Mouse (Mus musculus): ENCODE results near the gene Ccnd3. TPM values are rescaled to one million over a fixed set of nuclear protein-coding genes. Genes with fewer than 3 reads are reported as not detected.
A peak's percentile ranks its signal among the peaks of the same experiment; 100 is the strongest.

Gene Ccnd3
- total and polyA plus RNA-seq, 3 experiments, result 143 to 568 TPM; not detected in 1

GRCm38 (mm10) chr17:47506042-47506441, 1.2 kb downstream of the Ccnd3 start:
- Histone ChIP-seq H3K36me3 (ENCODE audit: control insufficient read depth in 1 of 2, insufficient read depth in 2 of 2, low read length in 2 of 2) (peaks cover 0 to 16% of the 10 kb centered on the region in 2 experiments; a peak in 2 of 4 replicates), H3K27ac (ENCODE audit: control insufficient read depth, low read depth, low read length) (no peak overlapping the region), H3K9ac (ENCODE audit: control insufficient read depth, low read depth, low read length, poor library complexity, severe bottlenecking) (no peak overlapping the region), H3K4me1 (ENCODE audit: control insufficient read depth in 1 of 2, insufficient read depth in 2 of 2, low read length in 2 of 2) (peaks cover 8 to 46% of the 10 kb centered on the region in 2 experiments; a peak in 3 of 4 replicates), H3K27me3 (ENCODE audit: control insufficient read depth in 1 of 2, insufficient read depth in 2 of 2, low read length in 2 of 2) (no peaks in the 10 kb centered on the region), H3K4me3 (ENCODE audit: control insufficient read depth in 1 of 2, insufficient read depth in 1 of 2, low read depth in 2 of 2, low read length in 2 of 2) (no peak overlapping the region), H3K9me3 (replicated peaks; ENCODE audit: insufficient read depth, low read length) (no peaks in the 10 kb centered on the region), H3K79me2 (ENCODE audit: control insufficient read depth, insufficient read depth, low read length, poor library complexity) (peaks cover 3% of the 10 kb centered on the region)
- no peak for DNase-seq (ENCODE audit: low read depth, low spot score)
- TF ChIP-seq CTCF (IDR thresholded peaks at IDR 0.05 in 2 of 3, conservative IDR thresholded peaks at IDR 0.05 in 1 of 3; ENCODE audit: control insufficient read depth in 1 of 3, insufficient read depth in 1 of 3, low read depth in 2 of 3, low read length in 3 of 3, poor library complexity in 1 of 3, severe bottlenecking in 1 of 3) (no peak), MAX (IDR thresholded peaks at IDR 0.05; ENCODE audit: low read length) (no peak), GABPA (IDR thresholded peaks at IDR 0.05; ENCODE audit: low read depth, low read length) (no peak), CHD1 (IDR thresholded peaks at IDR 0.05; ENCODE audit: low read depth, low read length) (no peak), TCF12 (IDR thresholded peaks at IDR 0.05; ENCODE audit: low read depth, low read length) (no peak), MXI1 (IDR thresholded peaks at IDR 0.05; ENCODE audit: low read depth, low read length) (no peak), CHD2 (IDR thresholded peaks at IDR 0.05; ENCODE audit: low read length) (no peak), ZMIZ1 (IDR thresholded peaks at IDR 0.05; ENCODE audit: low read depth, low read length) (no peak), ETS1 (IDR thresholded peaks at IDR 0.05; ENCODE audit: low read depth, low read length) (no peak), RCOR1 (IDR thresholded peaks at IDR 0.05; ENCODE audit: low read depth, low read length) (no peak)

GRCm38 (mm10) chr17:47506697-47507096, 1.8 kb downstream of the Ccnd3 start:
- Histone ChIP-seq H3K79me2 (ENCODE audit: control insufficient read depth, insufficient read depth, low read length, poor library complexity) (no peaks in the 10 kb centered on the region; the same call in 1 of the 2 replicates), H3K9me3 (replicated peaks; ENCODE audit: insufficient read depth, low read length) (no peaks in the 10 kb centered on the region), H3K27ac (ENCODE audit: control insufficient read depth, low read depth, low read length) (no peak overlapping the region; the same call in 1 of the 2 replicates), H3K4me1 (ENCODE audit: control insufficient read depth in 1 of 2, insufficient read depth in 2 of 2, low read length in 2 of 2) (peaks cover 8 to 41% of the 10 kb centered on the region in 2 experiments; a peak in 3 of 4 replicates), H3K4me3 (ENCODE audit: control insufficient read depth in 1 of 2, insufficient read depth in 1 of 2, low read depth in 2 of 2, low read length in 2 of 2) (no peak overlapping the region), H3K36me3 (ENCODE audit: control insufficient read depth in 1 of 2, insufficient read depth in 2 of 2, low read length in 2 of 2) (peaks cover 0 to 17% of the 10 kb centered on the region in 2 experiments; a peak in 2 of 4 replicates), H3K9ac (ENCODE audit: control insufficient read depth, low read depth, low read length, poor library complexity, severe bottlenecking) (no peak overlapping the region), H3K27me3 (ENCODE audit: control insufficient read depth in 1 of 2, insufficient read depth in 2 of 2, low read length in 2 of 2) (no peaks in the 10 kb centered on the region)
- no peak for DNase-seq (ENCODE audit: low read depth, low spot score)
- TF ChIP-seq TCF12 (IDR thresholded peaks at IDR 0.05; ENCODE audit: low read depth, low read length) (no peak), NELFE (IDR thresholded peaks at IDR 0.05; ENCODE audit: low read depth, low read length) (no peak)

GRCm38 (mm10) chr17:47507523-47507922, 2.7 kb downstream of the Ccnd3 start:
- no peaks in the 10 kb centered on the region for H3K9me3 ChIP-seq (replicated peaks; ENCODE audit: insufficient read depth, low read length)
- H3K4me1 ChIP-seq (ENCODE audit: control insufficient read depth in 1 of 2, insufficient read depth in 2 of 2, low read length in 2 of 2), result peaks cover 8 to 49% of the 10 kb centered on the region in 2 experiments; a peak in 3 of 4 replicates
- peak; percentile 62 for TF ChIP-seq TBP (IDR thresholded peaks at IDR 0.05; ENCODE audit: low read depth, low read length)
- no peak for TF ChIP-seq USF1 (IDR thresholded peaks at IDR 0.05; ENCODE audit: low read depth, low read length)
- no peaks in the 10 kb centered on the region; the same call in 1 of the 2 replicates for H3K79me2 ChIP-seq (ENCODE audit: control insufficient read depth, insufficient read depth, low read length, poor library complexity)
- H3K9ac ChIP-seq (ENCODE audit: control insufficient read depth, low read depth, low read length, poor library complexity, severe bottlenecking), result peak overlapping the region; percentile 52
- no peak for DNase-seq (ENCODE audit: low read depth, low spot score)
- peak overlapping the region; percentile 72 for H3K27ac ChIP-seq (ENCODE audit: control insufficient read depth, low read depth, low read length)
- peaks cover 0 to 21% of the 10 kb centered on the region in 2 experiments; a peak in 2 of 4 replicates for H3K36me3 ChIP-seq (ENCODE audit: control insufficient read depth in 1 of 2, insufficient read depth in 2 of 2, low read length in 2 of 2)
- H3K27me3 ChIP-seq (ENCODE audit: control insufficient read depth in 1 of 2, insufficient read depth in 2 of 2, low read length in 2 of 2), result no peaks in the 10 kb centered on the region
- H3K4me3 ChIP-seq (ENCODE audit: control insufficient read depth in 1 of 2, insufficient read depth in 1 of 2, low read depth in 2 of 2, low read length in 2 of 2), result peak overlapping the region; percentile 11 to 30

All from MEL (cell line).